Mouse (Mus musculus): ENCODE measurements around the gene Ptpn20. TPM values are rescaled to one million over a fixed set of nuclear protein-coding genes. Genes with fewer than 3 reads are reported as not detected.

Gene Ptpn20
- under 1 TPM in 1 of 2 experiments, not detected in 1; 0.10 TPM for total RNA-seq (2021)
- long read RNA-seq, experiment 1 = 0 reads
- long read RNA-seq, experiment 2 = 0 reads

DNA sequence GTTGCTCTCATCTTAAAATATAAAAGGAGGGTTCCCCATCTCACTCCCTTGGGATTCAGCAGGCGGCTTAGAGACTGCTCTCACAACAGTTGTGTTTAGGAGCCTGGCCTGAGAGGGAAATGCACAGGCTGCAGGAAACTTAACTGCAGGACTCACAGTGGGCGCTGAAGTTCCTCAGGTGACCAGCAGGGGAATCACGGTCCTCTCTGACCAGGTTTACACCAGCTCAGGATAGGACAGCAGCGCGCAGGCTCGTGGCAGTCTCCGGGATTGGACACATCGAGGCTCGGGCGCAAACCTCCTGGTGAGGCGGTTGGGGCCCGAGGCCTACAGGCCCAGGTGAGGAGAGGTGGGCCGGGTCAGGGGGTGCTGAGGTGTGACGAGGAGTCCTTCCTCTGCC is at the start of gene Ptpn20:
Ptpn20 (plus strand) TSS at position 257 of the 400 bp plus-strand sequence.
- DNase-seq (ENCODE audit: low spot score in 2 of 2) = no peak

DNA sequence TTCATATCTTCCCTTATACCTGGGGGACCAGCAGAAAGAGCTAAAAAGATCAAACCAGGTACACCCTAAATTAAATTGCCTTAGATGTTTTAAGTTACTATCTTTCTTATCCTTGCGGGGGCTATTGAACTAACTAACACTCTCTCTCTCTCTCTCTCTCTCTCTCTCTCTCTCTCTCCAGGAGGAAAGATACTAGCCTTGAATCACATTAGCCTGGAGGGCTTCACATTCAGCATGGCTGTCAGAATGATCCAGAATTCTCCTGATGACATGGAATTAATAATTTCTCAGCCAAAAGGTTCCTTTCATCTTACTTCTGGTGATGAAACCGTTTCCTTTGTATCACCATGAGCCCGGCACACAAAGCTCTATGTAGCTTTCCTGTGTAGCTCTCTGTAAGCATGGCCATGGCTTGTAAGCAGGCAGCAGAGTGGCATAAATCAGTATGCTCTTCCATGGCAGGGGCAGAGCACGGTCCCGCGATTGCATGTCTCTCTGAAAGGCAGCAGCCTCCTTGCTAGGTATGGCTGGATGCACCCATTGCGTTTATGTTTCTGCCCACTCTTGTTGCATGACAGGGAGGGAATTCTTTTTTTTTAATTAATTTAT is 49.3 kb upstream of the Ptpn20 start:
- no peak for DNase-seq (ENCODE audit: low spot score in 2 of 2)

DNA sequence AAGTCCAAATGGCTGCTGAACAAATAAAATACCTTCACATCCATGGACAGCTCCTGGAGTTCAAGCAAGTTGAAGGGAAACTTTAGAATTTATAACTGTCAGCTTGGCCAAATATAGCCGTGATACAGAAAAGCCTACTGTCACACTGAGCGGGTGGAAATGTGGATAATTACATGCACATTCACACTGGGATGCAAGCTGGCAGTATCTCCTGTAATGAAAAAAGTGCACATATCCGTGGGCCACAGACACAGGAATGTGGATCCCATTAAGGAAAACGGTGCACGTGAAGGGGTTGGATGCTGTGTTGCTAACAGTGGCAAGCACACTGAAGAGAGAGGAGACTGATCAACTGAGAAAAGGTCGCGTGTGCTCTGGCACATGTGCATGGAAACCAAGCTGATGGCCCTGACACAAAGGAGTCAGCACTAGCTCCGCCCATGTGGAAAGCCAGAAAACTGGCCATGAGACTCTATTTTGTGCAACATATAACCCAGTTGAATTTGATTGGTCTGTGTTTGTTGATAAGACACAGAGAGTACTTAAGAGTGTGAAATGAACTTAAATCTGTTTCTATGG is 43.4 kb upstream of the Ptpn20 start:
- no peak for DNase-seq (ENCODE audit: low spot score in 2 of 2)

DNA sequence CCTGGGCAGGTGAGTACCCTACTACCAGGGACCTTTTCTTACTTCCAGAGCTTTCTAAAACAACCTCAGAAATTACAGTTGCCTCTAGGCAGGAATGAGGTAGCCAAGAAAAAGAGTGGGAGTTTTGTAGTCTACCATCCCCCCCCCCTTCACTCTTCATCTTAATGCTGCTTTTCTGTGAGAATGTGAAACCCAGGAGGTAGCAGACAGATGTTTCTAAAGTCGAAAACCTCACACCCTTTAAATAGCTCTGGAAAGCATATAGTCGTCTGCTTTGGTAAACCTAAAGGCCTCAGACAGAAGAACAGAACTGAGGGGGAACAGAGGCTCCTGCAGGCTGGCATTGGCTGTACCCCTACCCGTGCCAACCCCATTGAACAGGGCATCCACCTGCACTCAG is 40.4 kb upstream of the Ptpn20 start:
- no peak for DNase-seq (ENCODE audit: low spot score in 2 of 2)

DNA sequence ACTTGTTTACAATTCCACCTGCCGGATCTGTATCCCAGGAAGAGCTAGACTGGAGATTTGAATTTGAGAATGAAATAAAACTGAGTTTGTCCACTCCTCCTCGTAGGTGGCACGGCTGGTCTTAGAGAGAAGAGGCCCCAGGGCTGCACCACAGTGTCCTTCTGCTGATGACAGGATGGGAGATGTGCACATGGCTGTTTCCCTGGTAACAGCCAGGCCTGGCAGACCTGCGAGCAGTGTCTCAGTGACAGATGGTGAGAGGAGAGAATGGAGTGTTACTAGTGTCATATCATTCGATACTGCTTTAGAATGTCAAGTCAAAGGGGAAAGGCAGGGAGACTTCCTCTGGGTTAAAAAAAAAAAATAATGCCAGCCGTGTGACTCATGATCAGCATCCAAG is 39.2 kb upstream of the Ptpn20 start:
- no peak for DNase-seq (ENCODE audit: low spot score in 2 of 2)

DNA sequence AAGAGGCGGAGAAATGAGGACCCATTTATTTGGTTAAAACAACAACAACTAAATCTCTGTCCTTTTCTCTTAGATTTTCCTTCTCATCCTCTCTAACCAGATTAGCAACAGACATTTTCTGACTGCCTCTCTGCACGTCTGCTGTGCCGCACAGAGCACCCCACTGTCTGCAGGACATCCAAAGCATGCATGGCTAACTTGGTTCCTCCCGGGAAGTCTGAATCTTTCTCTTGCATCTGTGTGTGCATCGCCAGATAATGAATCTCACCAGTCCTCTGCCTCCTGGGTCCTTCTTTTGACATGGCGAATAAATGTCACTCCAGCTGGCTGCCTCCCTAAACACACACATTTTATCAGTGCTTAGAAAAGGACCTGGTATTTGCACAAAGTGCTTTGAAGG is 18.3 kb upstream of the Ptpn20 start:
- DNase-seq (ENCODE audit: low spot score in 2 of 2) = no peak

DNA sequence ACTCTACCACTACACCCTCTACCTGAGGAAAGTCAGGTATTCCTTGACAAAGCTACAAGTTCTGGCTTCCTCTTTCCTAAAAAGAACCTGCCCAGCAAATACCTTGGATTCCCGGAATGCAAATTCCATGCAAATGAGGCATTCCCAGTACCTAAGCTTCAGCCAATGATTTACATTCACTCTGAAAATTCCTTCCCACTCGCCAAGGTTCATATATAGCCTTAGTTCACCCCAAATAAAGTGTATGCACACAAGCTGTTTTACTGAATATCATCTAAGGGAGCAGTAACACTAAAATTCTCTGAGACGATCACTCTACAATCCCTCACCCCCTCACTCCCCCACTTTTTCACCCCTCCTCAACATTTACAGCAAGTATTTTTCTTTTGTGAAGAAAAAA is 15.4 kb upstream of the Ptpn20 start:
- no peak for DNase-seq (ENCODE audit: low spot score in 2 of 2)

DNA sequence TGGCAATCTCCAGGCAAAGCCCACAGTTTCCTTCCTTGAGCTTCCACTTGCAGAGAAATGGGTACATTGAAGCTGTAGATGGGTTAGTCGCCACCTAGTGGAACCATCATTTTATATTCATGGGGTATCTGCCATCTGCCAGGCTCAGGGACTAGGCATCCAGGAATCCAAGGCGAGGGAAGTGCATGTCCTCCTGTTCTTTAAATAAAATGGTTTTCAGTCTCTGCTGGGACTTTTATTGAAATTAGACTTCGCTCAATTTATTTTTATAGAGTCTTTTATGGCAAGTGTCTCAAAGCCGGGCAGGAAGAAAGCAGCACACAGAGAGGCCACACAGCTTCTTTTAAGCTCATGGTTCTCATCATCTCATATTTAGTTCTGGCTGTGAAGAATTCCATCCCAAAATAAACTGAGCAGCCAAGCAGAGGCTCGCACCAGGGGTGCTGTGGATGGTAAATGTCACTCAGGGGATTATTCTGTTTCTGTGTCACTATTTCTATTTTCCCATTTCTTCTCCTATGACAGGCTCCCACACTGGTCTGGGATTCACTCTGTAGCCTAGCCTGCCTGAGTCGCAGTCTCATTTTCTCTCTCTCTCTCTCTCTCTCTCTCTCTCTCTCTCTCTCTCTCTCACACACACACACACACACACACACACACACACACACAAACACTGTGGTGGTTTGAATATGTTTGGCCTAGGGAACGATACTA is 9.1 kb upstream of the Ptpn20 start:
- no peak for DNase-seq (ENCODE audit: low spot score in 2 of 2)

DNA sequence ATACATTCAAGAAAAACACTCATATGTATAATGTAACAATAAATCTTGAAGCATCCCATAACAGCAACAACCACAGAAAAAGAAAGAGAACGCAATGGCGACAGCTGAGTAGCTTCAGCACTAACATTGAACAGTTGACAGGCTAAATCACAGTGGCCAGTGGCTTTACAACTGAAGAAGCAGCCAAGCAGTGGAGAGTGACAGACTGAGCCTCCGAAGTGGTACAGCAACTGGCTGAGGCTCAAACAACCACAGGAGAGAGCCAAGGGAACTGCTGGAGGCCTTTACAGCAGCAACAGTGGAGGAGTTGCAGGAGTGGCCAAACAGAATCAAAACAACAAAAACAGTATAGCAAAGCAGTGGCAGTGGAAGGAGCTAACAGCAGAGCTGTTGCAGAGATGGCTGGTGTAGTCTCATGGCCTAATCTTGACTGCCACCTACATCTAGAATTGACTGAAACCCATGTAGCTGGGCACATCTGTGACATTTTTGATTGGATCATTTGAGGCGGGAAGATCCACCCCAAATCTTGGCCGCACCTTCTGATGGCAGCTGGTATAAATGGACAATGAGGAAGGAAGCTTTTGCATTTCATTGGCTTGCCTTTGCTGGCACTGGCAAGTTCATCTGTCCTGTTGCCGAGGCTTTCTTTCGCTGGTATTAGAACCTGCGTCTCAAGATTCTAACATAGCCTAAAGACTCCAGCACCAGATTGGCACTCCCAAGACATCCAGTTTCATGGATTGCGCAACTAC is 9.5 kb downstream of the Ptpn20 start:
- DNase-seq (ENCODE audit: low spot score in 2 of 2) = no peak

DNA sequence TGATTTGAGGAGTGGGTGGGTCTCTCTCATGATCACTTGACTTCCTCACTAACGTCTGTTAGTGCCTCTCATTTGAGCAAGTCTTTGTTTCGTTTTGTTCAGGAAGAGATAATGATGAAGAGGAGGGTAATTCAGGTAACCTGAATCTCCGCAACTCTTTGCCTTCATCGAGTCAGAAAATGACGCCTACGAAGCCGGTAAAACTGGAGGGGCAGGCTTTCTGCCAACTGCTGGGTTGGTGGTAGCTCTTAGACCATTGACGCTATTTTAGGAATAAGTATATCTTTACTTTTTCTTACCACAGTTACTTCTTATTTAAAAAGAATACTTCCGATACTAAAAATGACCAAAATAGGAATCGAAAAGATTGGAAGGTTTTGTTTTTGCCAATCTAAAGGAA is 18.4 kb downstream of the Ptpn20 start:
- no peak for DNase-seq (ENCODE audit: low spot score in 2 of 2)

DNA sequence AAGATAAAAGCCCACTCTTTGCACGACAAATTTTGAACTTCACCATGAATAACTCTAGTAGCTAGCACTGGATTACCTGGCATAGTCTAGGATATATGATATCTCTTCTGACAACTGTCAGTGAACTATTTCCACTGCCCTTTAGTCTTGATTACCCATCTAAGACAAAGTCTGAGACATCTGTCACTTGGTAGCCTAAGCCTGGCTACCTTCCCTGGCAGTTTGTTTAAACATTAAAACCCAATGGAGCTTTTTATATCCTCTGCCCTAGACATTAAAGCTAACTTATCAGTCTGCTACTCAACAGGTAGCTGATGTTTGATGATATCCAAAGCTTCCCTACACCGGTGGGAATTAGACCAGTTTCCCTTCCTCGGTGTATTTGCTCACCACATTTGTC is 36.0 kb downstream of the Ptpn20 start:
- DNase-seq (ENCODE audit: low spot score in 2 of 2) = no peak

DNA sequence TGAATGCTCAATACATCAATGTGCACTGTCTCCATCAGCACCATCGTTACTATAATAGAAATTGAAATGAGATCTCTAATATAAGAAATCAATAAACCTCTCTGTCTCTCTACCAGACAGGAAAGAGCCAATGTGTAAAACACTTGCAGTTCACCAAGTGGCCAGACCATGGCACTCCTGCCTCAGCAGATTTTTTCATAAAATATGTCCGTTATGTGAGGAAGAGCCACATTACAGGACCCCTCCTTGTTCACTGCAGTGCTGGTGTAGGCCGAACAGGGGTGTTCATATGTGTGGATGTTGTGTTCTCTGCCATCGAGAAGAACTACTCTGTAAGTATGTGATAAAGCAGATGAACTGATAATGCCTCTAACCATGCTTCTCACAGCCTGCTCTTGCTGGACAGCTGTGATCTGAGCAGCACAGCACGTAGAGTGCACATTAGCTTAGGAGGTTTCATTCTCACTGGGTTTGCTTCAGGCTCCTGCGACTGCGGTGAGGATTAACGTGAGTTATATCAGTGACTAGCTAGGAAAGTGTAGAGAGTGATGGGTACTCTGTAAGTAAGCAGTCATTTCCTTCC is 43.9 kb downstream of the Ptpn20 start:
- no peak for DNase-seq (ENCODE audit: low spot score in 2 of 2)

DNA sequence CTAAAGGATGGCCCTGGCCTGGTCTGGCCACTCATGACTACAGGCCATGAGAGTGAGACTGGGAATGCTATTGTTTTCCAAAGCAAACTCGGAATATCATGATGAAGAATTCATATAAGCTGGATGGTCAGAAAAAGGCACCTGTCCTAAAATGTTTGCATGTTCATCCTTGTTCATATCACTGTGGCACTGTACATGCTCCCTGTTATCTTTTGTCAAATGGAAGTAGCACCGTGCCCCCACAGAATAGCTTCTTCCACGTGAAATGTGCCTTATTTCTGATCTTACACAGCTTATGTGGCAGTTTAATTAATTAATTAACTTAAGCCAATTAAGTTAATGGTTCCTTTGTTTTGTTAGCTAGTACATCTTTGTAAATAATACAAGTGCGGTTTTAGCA is 45.3 kb downstream of the Ptpn20 start:
- no peak for DNase-seq (ENCODE audit: low spot score in 2 of 2)

DNA sequence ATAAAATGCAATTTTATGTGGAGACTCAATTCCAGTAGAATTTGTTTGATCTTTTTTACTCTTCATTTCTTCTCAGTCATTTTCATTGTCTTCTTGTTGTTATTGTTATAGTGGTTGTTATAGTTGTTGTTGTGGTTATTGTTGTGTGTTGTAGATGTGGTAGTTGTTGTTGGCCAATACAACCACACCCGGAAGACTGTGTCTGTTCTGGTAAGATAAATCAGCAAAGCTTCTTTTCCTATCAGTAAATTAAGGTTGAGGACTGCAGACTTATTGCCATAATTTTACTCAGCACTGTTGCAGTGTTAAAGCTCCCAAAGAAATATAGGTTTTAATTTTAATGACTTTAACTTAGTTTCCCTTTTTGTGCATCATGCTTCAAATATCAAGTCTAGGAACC is 45.8 kb downstream of the Ptpn20 start:
- no peak for DNase-seq (ENCODE audit: low spot score in 2 of 2)

DNA sequence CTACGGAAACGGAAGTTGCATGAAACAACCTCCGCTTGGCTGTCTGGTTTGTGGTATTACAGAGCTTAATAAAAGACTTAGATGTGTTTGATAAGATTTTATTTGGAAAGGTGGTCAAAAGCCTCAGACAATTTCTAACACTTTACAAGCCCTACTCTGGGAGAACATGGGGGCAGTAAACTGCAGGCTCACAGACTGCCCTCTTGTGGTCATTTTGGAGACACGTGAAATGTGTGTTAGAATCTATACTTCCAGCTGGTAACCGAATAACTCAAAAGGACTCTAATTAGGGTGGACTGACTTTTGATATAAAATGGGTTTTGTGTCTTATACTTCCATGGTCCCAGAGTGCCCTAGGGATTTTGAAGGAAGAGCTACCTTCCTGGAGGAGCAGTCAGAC is 50.4 kb downstream of the Ptpn20 start:
- DNase-seq (ENCODE audit: low spot score in 2 of 2) = no peak

DNA sequence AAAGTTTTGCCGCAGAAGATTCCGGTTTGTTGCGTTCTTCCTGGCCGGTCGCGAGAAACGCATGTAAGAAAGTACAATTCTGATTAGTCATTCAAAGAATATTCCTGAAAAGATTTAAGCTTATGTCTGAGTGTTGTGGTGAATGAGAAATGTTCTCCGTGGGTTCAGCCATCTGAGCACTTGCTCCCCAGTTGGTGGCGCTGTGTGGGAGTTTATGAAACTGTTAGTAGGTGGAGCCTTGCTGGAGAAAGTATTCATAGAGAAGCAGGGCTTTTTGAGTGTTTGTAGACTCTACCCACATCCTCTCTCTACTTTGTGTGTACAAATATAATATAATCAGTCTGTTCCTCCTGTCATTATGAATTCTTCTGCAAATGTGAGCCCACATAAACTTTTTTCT is 61.7 kb downstream of the Ptpn20 start:
- no peak for DNase-seq (ENCODE audit: low spot score in 2 of 2)

DNA sequence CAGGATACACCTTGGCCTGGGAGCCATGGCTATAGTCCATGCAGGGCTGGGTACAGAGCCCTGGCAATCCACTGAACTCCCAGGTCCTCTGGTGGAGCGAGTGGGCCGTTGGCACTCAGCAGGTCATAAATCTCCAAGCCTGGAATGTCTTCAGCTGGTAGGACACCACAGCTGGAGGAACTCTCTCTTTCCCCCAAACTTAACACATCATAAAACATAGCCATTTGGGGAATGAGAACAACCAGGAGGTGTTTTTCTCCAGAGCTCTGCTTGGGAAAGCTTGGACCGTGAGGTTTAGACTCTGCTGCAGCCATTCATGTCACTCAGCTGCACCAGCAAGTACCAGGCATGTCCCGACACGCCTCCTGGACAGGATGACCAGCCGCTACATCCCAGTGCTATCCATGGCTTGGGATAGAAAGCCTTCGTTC is 68.5 kb downstream of the Ptpn20 start:
- no peak for DNase-seq (ENCODE audit: low spot score in 2 of 2)

DNA sequence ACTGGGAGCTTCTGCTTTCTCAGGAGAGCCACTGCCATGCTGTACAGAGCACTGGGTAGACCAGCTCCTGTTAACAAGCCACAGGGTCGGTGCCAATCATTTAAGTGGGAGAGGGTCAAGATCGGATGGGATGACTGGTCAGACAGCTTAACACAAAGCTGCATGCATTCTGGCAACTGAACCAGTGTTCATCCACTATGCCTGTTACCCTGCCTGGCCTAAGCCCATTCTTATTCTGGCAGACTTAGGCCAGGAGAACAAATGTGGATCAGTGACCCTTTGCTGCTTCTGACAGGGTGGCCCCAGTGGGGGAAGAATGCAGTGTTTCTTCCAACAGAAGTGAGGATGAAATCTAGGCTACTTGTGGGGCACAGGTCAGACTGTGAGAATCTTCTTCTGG is 69.3 kb downstream of the Ptpn20 start:
- no peak for DNase-seq (ENCODE audit: low spot score in 2 of 2)

DNA sequence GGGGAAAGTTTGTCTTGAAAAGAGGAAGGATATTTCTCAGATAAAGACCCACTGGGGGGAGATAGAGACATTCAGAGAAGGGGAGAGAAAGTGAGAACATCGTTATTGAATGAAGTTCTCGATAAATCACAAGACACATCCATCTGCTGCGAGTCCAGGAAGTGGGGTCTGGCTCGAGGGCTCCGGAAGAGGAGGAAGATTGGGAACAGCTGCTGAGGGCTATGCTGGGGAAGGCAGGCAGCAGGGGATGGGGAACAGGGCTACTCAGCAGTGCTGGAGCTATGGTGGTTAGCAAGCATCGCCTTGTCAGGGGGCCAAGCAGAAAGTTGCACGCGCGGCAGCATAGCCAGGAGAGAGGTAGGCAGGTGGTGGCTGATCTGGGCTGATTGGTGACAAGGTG is 73.1 kb downstream of the Ptpn20 start:
- DNase-seq (ENCODE audit: low spot score in 2 of 2) = no peak

DNA sequence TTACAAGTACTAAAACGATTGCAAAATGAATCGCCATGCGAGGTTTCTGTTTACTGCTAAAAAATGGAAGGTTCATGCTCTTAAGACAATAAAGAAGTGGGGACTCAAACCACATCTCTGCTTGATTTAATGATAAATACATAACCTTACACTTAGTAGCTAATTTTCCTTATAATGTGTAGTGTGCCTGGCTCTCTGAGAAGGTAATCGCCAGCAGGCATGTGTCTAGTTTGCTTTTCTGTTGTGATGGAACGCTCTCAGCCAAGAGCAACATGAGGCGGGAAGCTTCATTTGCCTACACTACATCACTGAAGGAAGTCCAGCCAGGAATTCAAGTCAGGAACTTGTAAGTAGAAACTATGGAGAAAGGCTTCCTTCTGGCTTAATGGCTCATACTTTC is 77.3 kb downstream of the Ptpn20 start:
- DNase-seq (ENCODE audit: low spot score in 2 of 2) = no peak

DNA sequence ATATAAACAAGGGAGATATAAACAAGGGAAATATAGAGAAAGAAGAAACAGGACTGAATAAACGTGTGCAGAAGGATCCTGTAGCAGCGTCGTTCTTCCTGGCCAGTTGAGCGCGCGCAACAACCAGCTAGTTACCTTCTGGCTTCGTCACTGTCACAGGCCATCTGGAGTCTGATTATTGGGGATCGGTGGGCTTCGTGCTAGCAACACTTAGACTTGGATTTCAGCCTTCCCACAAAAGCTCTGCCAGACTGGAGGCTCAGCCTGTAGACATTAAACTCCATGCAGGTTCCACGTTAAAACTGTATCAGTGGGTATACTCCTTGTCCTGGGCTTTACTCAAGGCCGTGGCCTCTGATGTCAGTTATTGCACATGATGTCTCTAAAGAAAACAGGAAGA is 80.9 kb downstream of the Ptpn20 start:
- DNase-seq (ENCODE audit: low spot score in 2 of 2) = peak in 1 of 2 experiments; percentile 3

Measured in adrenal gland, adult 18-20 months (tissue).